Comparison of ENCODE assay signal across 30 mouse cellular contexts in genomic region chr16:85926004-85926403, GRCm38 (mm10). TPM values are rescaled to one million over a fixed set of nuclear protein-coding genes. Genes with fewer than 3 reads are reported as not detected.
DNase-seq lines count a peak whose midpoint lies in the region; ATAC-seq and TF ChIP-seq lines count a peak whose summit lies in the region.
"Had no signal": no experiment of that assay in that cellular context is flagged by ENCODE, and none has a peak within 500 bp of the region (broad histone marks: within the 10 kb centered on the region; RNA-seq: fewer than 3 reads in every experiment).

No protein-coding gene starts in this region.

- no peak overlapping the region for H3K9ac ChIP-seq in midbrain, embryonic 16.5 days (ENCODE audit: low read depth, low read length)
- H3K9ac ChIP-seq: hindbrain, embryonic 15.5 days; limb, embryonic 15.5 days; liver, embryonic 13.5 days; neural tube, embryonic 15.5 days had no signal

- no peak for ATAC-seq in midbrain, embryonic 16.5 days
- ATAC-seq: CD4-positive, CD25-positive, alpha-beta regulatory T cell, adult 4 months; forebrain, embryonic 16.5 days; inflammation-experienced regulatory T-cells, adult 6 months had no signal

- no peak for DNase-seq in gastrocnemius, adult 2 months
- DNase-seq in gastrocnemius, postnatal 4 days (ENCODE audit: low spot score in 2 of 2), result no peak
- DNase-seq in kidney, postnatal 36 days, result peak; percentile 5 to 38
- no peak for DNase-seq in kidney, adult 18-20 months
- DNase-seq in NIH3T3 (ENCODE audit: low read depth), result peak; percentile 47
- peak; percentile 22 for DNase-seq in brain, adult 2 months (ENCODE audit: low read depth, low spot score)
- no peak for DNase-seq in urinary bladder, adult 18-20 months (ENCODE audit: low spot score in 2 of 2)
- DNase-seq: adrenal gland, adult 2 months; adrenal gland, postnatal 36 days; cerebellum, adult 2 months; cerebellum, postnatal 14 days; gastrocnemius, postnatal 36 days; heart, postnatal 14 days; kidney, postnatal 4 days; liver, embryonic 13.5 days; midbrain, embryonic 14.5 days; right cerebral cortex, postnatal 25 days; spleen, adult 18-20 months; thymus, adult 18-20 months; thymus, postnatal 25 days had no signal

- intact Hi-C loops in gastrocnemius, adult 2 months (cut with DNase I), result no loop called here

- H3K4me2 ChIP-seq in midbrain, embryonic 16.5 days (ENCODE audit: low read length), result no peak overlapping the region
- H3K4me2 ChIP-seq: hindbrain, embryonic 15.5 days; limb, embryonic 15.5 days; liver, embryonic 13.5 days; neural tube, embryonic 15.5 days had no signal

- 0 out of 2 replicates have a peak overlapping the region, but pooled peaks have one; percentile 12 for H3K27ac ChIP-seq in gastrocnemius, adult 2 months
- no peak overlapping the region for H3K27ac ChIP-seq in midbrain, embryonic 16.5 days (ENCODE audit: low read length)
- H3K27ac ChIP-seq: forebrain, embryonic 10.5 days; hindbrain, embryonic 10.5 days; hindbrain, embryonic 15.5 days; limb, embryonic 15.5 days; liver, embryonic 13.5 days; macrophage; neural tube, embryonic 15.5 days had no signal

- H3K9me3 ChIP-seq in midbrain, embryonic 16.5 days (replicated peaks; ENCODE audit: control insufficient read depth, low read length, poor library complexity, severe bottlenecking), result no peaks in the 10 kb centered on the region
- H3K9me3 ChIP-seq: forebrain, embryonic 10.5 days; hindbrain, embryonic 10.5 days; hindbrain, embryonic 15.5 days; limb, embryonic 15.5 days; liver, embryonic 13.5 days; neural tube, embryonic 15.5 days had no signal

- WGBS in midbrain, embryonic 16.5 days, result 95% methylated on average over 5 of the region's 5 CpGs

- H3K27me3 ChIP-seq in midbrain, embryonic 16.5 days (ENCODE audit: control insufficient read depth, insufficient read depth, low read depth, low read length), result no peaks in the 10 kb centered on the region
- H3K27me3 ChIP-seq: hindbrain, embryonic 15.5 days; limb, embryonic 15.5 days; liver, embryonic 13.5 days; neural tube, embryonic 15.5 days had no signal

- H3K4me3 ChIP-seq in gastrocnemius, adult 2 months, result no peak overlapping the region
- no peak overlapping the region for H3K4me3 ChIP-seq in midbrain, embryonic 16.5 days (ENCODE audit: low read depth, low read length)
- H3K4me3 ChIP-seq: forebrain, embryonic 10.5 days; hindbrain, embryonic 10.5 days; hindbrain, embryonic 15.5 days; limb, embryonic 15.5 days; liver, embryonic 13.5 days; neural tube, embryonic 15.5 days had no signal

- no peaks in the 10 kb centered on the region for H3K4me1 ChIP-seq in midbrain, embryonic 16.5 days (ENCODE audit: control insufficient read depth, insufficient read depth, low read length)
- H3K4me1 ChIP-seq: forebrain, embryonic 10.5 days; hindbrain, embryonic 10.5 days; hindbrain, embryonic 15.5 days; limb, embryonic 15.5 days; liver, embryonic 13.5 days; neural tube, embryonic 15.5 days had no signal

- H3K36me3 ChIP-seq in midbrain, embryonic 16.5 days (ENCODE audit: control insufficient read depth, insufficient read depth, low read length), result no peaks in the 10 kb centered on the region
- H3K36me3 ChIP-seq: forebrain, embryonic 10.5 days; hindbrain, embryonic 10.5 days; hindbrain, embryonic 15.5 days; limb, embryonic 15.5 days; liver, embryonic 13.5 days; neural tube, embryonic 15.5 days had no signal

- TF ChIP-seq CTCF in gastrocnemius, adult 2 months (IDR thresholded peaks at IDR 0.05), result no peak

RNA-seq across cellular contexts. Expression of gene Adamts5, which starts 24.4 kb away (rescaled TPM):
- total RNA-seq in gastrocnemius, adult 2 months (2021), result 1 to 10 TPM; 4.2 to 5.2 TPM
- 10 to 100 TPM; 17.6 to 20.0 TPM for total RNA-seq in gastrocnemius, postnatal 4 days (2021)
- polyA plus RNA-seq in midbrain, embryonic 16.5 days (2015; fragmentation: Nextera tagmentation; extraction: Ambion mirVana), result 2.1 and 2.4 TPM in 2 replicates
- polyA plus RNA-seq: CD4-positive, CD25-positive, alpha-beta regulatory T cell, adult 4 months; macrophage had no signal

Comparison
In these comparisons a context has a peak if more than half of its experiments do, and no peak if none do; other contexts are left out.
1. DNase-seq: peak in kidney, postnatal 36 days (2 of 2), NIH3T3 (single experiment) and brain, adult 2 months (single experiment); none in gastrocnemius, adult 2 months (single experiment), gastrocnemius, postnatal 4 days (0 of 2), kidney, adult 18-20 months (single experiment) and urinary bladder, adult 18-20 months (0 of 2).